In the genomic region with DNA sequence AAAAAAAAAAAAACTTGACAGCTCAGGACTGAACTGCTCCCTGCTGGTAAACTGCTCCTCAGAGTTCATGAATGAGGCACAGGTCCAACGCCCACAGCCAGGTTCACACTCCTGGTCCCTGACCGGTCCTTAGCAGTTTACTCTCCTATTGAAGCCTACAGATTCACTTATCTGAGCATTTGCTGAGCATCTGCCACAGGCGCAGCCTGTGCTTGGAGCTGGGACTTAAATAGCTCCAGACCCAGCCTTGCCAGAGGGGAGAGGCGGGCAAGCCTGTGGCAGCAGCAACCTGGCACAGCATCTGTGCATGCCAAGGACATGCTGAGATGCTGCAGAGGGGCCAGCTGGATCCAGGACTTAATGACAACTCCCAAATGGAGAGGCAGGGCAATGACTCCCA, we compare ENCODE assay signal across 11 mouse cellular contexts. TPM values are rescaled to one million over a fixed set of nuclear protein-coding genes. Genes with fewer than 3 reads are reported as not detected.
DNase-seq lines count a peak whose midpoint lies in the region; ATAC-seq and TF ChIP-seq lines count a peak whose summit lies in the region.
"Had no signal": no experiment of that assay in that cellular context is flagged by ENCODE, and none has a peak within 500 bp of the region (broad histone marks: within the 10 kb centered on the region; RNA-seq: fewer than 3 reads in every experiment).

No protein-coding gene starts in this region.

- H3K9me3 ChIP-seq in forebrain, embryonic 13.5 days (replicated peaks): no peaks in the 10 kb centered on the region
- H3K9me3 ChIP-seq in forebrain, embryonic 12.5 days: no peaks in the 10 kb centered on the region
- H3K9me3 ChIP-seq in heart, embryonic 12.5 days (replicated peaks): no peaks in the 10 kb centered on the region
- H3K9me3 ChIP-seq: lung, embryonic 15.5 days had no signal

- no peaks in the 10 kb centered on the region for H3K36me3 ChIP-seq in forebrain, embryonic 13.5 days (ENCODE audit: poor library complexity, severe bottlenecking)
- no peaks in the 10 kb centered on the region for H3K36me3 ChIP-seq in forebrain, embryonic 12.5 days (replicated peaks)
- H3K36me3 ChIP-seq in spleen, adult 2 months (ENCODE audit: control insufficient read depth, insufficient read depth, low read length): no peaks in the 10 kb centered on the region
- H3K36me3 ChIP-seq in heart, embryonic 12.5 days: no peaks in the 10 kb centered on the region
- H3K36me3 ChIP-seq: lung, embryonic 15.5 days had no signal

- H3K4me1 ChIP-seq in forebrain, embryonic 13.5 days: peaks cover 61% of the 10 kb centered on the region
- peaks cover 57% of the 10 kb centered on the region for H3K4me1 ChIP-seq in forebrain, embryonic 12.5 days
- H3K4me1 ChIP-seq in spleen, adult 2 months (ENCODE audit: control insufficient read depth, insufficient read depth, insufficient read length): peaks cover 81% of the 10 kb centered on the region
- H3K4me1 ChIP-seq in heart, embryonic 12.5 days (replicated peaks): peaks cover 73% of the 10 kb centered on the region

- no peak overlapping the region for H3K4me2 ChIP-seq in forebrain, embryonic 13.5 days
- H3K4me2 ChIP-seq in forebrain, embryonic 12.5 days: no peak overlapping the region
- H3K4me2 ChIP-seq in heart, embryonic 12.5 days: no peak overlapping the region
- H3K4me2 ChIP-seq: lung, embryonic 15.5 days had no signal

- DNase-seq in spleen, adult 2 months (ENCODE audit: low read depth in 1 of 2, low spot score in 2 of 2): no peak
- no peak for DNase-seq in spleen, postnatal 14 days (ENCODE audit: low spot score in 2 of 2)
- DNase-seq in left cerebral cortex, postnatal 14 days (ENCODE audit: low spot score in 2 of 2): peak; percentile 60 to 74
- DNase-seq in yolk sac, embryonic 10.5 days (ENCODE audit: low spot score): no peak
- DNase-seq in embryo, embryonic 9.5 days (ENCODE audit: extremely low spot score): no peak
- DNase-seq: kidney, adult 9 months had no signal

- H3K27me3 ChIP-seq in forebrain, embryonic 13.5 days: no peaks in the 10 kb centered on the region
- H3K27me3 ChIP-seq in forebrain, embryonic 12.5 days: no peaks in the 10 kb centered on the region
- no peaks in the 10 kb centered on the region for H3K27me3 ChIP-seq in spleen, adult 2 months (ENCODE audit: control insufficient read depth, insufficient read depth, low read length)
- H3K27me3 ChIP-seq in heart, embryonic 12.5 days (replicated peaks): no peaks in the 10 kb centered on the region
- H3K27me3 ChIP-seq: lung, embryonic 15.5 days; Patski had no signal

- intact Hi-C loops in left cerebral cortex, postnatal 14 days (cut with DNase I): loop anchor here (10.0 kb wide), 1 partner anchor 335 kb away; a partner anchor contains a TSS

- H3K9ac ChIP-seq in forebrain, embryonic 13.5 days: no peak overlapping the region
- no peak overlapping the region for H3K9ac ChIP-seq in forebrain, embryonic 12.5 days
- H3K9ac ChIP-seq in heart, embryonic 12.5 days: no peak overlapping the region
- H3K9ac ChIP-seq: lung, embryonic 15.5 days had no signal

- TF ChIP-seq POLR2A in spleen, adult 2 months (IDR thresholded peaks at IDR 0.05; ENCODE audit: low read depth, low read length): no peak

- H3K27ac ChIP-seq in forebrain, embryonic 13.5 days: peak overlapping the region; percentile 74
- H3K27ac ChIP-seq in forebrain, embryonic 12.5 days: no peak overlapping the region
- H3K27ac ChIP-seq in spleen, adult 2 months (ENCODE audit: insufficient read depth, low read length): peak overlapping the region; percentile 93
- H3K27ac ChIP-seq in heart, embryonic 12.5 days (ENCODE audit: poor library complexity, severe bottlenecking): no peak overlapping the region
- H3K27ac ChIP-seq: lung, embryonic 15.5 days had no signal

- no peak overlapping the region for H3K4me3 ChIP-seq in forebrain, embryonic 13.5 days
- H3K4me3 ChIP-seq in forebrain, embryonic 12.5 days (replicated peaks): no peak overlapping the region
- H3K4me3 ChIP-seq in spleen, adult 2 months (ENCODE audit: extremely low read depth, insufficient read depth, insufficient read length): no peak overlapping the region
- H3K4me3 ChIP-seq in heart, embryonic 12.5 days: no peak overlapping the region
- H3K4me3 ChIP-seq: lung, embryonic 15.5 days had no signal

- ATAC-seq in forebrain, embryonic 13.5 days: peak; percentile 59; the same call in 1 of the 2 replicates
- no peak for ATAC-seq in forebrain, embryonic 12.5 days (ENCODE audit: low FRiP score)
- no peak for ATAC-seq in heart, embryonic 12.5 days (ENCODE audit: insufficient number of reproducible peaks, low FRiP score)
- ATAC-seq: Patski had no signal

- no peak for TF ChIP-seq CTCF in spleen, adult 2 months (IDR thresholded peaks at IDR 0.05; ENCODE audit: extremely low read depth, insufficient read depth, insufficient read length, insufficient replicate concordance)

- 70% methylated on average over 4 of the region's 4 CpGs for WGBS in forebrain, embryonic 13.5 days
- WGBS in forebrain, embryonic 12.5 days: 89% methylated on average over 4 of the region's 4 CpGs
- WGBS in spleen, adult 2 months: 81% methylated on average over 4 of the region's 4 CpGs
- WGBS in heart, embryonic 12.5 days: 73% methylated on average over 4 of the region's 4 CpGs

RNA-seq across cellular contexts. Expression of a gene that starts 38.3 kb away (rescaled TPM):
- 22.7 and 24.5 TPM in 2 replicates for polyA plus RNA-seq in forebrain, embryonic 13.5 days (2015; fragmentation: Nextera tagmentation; extraction: Ambion mirVana)
- polyA plus RNA-seq in forebrain, embryonic 12.5 days (2016; fragmentation: Nextera tagmentation; extraction: Ambion mirVana): 24.0 and 24.9 TPM in 2 replicates
- 47.7 and 57.3 TPM in 2 replicates for polyA plus RNA-seq in spleen, adult 2 months (2012; rRNA removed)
- total RNA-seq in left cerebral cortex, postnatal 14 days (2021): 10 to 100 TPM; 62.5 to 71.8 TPM
- polyA plus RNA-seq in heart, embryonic 12.5 days (2016; fragmentation: Nextera tagmentation; extraction: Ambion mirVana): 20.6 and 21.1 TPM in 2 replicates

Comparison
In these comparisons a context has a peak if more than half of its experiments do, and no peak if none do; other contexts are left out.
1. H3K27ac ChIP-seq: peak in forebrain, embryonic 13.5 days (single experiment) and spleen, adult 2 months (single experiment); none in forebrain, embryonic 12.5 days (single experiment) and heart, embryonic 12.5 days (single experiment).
2. DNase-seq: peak in left cerebral cortex, postnatal 14 days (2 of 2); none in spleen, adult 2 months (0 of 2), spleen, postnatal 14 days (0 of 2), yolk sac, embryonic 10.5 days (single experiment) and embryo, embryonic 9.5 days (single experiment).